Mouse (Mus musculus): ENCODE measurements at regions not wholly inside any gene's neighbourhood (a gene's known extent, or its start where the extent isn't known, plus 50 kb on each side); places are given as distances from the start of the nearest gene placed in this dataset.

GRCm38 (mm10) chr10:92021036-92021435 is 701.2 kb downstream of the Nedd1 start:
- TF ChIP-seq CTCF (IDR thresholded peaks at IDR 0.05; ENCODE audit: extremely low read depth, insufficient read depth, low read length) (no peak), POLR2A (IDR thresholded peaks at IDR 0.05; ENCODE audit: extremely low read depth, insufficient read depth, low read length) (no peak)

Data from cortical plate, adult 2 months (tissue).